Mouse (Mus musculus): ENCODE data around the gene Cetn3. TPM values are rescaled to one million over a fixed set of nuclear protein-coding genes. Genes with fewer than 3 reads are reported as not detected.

Cetn3 gene
- polyA plus RNA-seq, 1 experiment from 2014 or later = 194 TPM

DNA sequence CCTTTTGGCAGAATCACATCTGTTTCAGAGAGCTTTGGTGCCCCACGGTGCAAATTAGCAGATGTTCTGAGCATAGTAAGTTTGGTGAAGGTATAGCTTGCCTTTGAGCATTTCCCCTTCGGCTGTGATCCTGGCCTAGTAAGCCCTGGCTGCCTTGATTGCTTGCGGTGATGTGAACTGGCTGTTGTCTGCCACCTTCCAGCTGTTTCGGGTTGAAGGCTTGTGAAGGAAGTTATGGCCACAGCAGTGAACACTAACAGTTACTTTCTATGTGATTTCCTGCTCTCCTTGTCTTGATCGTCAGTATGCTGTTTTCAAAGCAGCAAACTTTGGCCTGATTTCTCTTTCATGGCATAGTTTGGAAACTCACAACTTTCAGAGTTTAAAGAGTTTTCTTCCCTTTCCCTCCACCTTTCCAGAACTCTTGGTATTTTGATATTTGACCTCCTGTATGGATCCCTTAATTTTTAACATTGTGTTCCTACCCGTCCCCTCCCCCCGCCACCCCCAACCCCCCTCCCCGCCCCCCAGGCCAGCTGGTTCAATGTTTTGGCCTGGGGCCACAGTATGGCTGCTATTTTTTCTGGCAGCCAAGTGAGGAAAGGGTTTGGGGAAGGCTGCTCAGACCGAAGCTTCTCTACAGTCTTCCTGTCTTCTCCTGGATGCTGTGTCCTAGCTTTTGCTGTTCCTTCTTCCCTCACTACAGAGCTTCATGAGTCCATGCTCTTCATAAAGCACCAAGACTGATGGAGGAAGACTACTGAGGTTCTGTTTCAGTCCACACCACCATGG, 53.7 kb downstream of the Cetn3 start:
- H3K4me3 ChIP-seq = no peak overlapping the region
- no peaks in the 10 kb centered on the region for H3K9me3 ChIP-seq
- H3K36me3 ChIP-seq = no peaks in the 10 kb centered on the region
- DNase-seq (ENCODE audit: low spot score) = no peak
- WGBS = 85% methylated on average over 9 of the region's 9 CpGs
- H3K4me1 ChIP-seq (replicated peaks) = no peaks in the 10 kb centered on the region
- no peak overlapping the region for H3K27ac ChIP-seq
- no peaks in the 10 kb centered on the region for H3K27me3 ChIP-seq (ENCODE audit: insufficient read depth, poor library complexity, severe bottlenecking)

DNA sequence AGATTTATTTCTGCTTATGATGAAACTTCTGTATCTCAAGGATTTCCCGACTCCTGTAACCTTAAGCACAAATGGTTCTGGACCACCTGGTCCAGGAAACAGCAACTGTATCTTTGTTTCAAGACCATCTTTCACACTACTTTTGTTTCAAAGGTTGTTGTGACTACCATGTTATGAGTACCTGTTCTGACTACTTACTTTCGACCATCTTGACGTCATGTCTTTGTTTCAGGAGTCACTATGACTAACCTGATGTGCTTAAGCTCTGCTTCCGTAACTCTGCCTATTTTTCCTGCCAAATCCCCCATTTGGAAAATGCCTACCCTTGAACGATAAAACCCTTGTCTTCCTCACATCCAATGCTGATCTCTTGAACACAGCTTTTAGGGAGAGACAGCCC, 55.1 kb downstream of the Cetn3 start:
- H3K36me3 ChIP-seq = no peaks in the 10 kb centered on the region
- no peaks in the 10 kb centered on the region; the same call in 1 of the 2 replicates for H3K4me1 ChIP-seq (replicated peaks)
- H3K27me3 ChIP-seq (ENCODE audit: insufficient read depth, poor library complexity, severe bottlenecking) = no peaks in the 10 kb centered on the region
- no peak overlapping the region for H3K4me3 ChIP-seq
- no peak for DNase-seq (ENCODE audit: low spot score)
- 91% methylated on average over 5 of the region's 5 CpGs for WGBS
- no peak overlapping the region for H3K27ac ChIP-seq
- H3K9me3 ChIP-seq = no peaks in the 10 kb centered on the region

DNA sequence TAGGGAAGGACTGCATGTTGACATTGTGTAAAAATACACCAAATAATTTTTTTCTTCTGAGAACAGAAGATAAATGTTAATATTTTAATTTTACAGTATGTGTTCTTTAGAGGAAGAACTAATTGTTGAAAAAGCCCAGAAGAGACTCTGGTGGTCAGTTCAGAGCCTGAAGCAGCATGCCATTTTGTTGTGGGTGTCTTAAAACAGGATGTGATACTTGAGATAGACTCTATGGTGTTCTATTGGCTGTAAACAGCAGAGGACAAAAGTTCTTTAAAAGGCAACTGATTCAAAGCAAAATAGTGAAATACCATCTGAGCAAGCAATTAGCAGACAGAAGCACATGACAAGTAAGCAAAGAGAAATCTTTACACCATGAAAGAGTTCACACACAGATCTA, 56.1 kb downstream of the Cetn3 start:
- Histone ChIP-seq H3K4me3 (no peak overlapping the region), H3K36me3 (no peaks in the 10 kb centered on the region), H3K4me1 (replicated peaks) (no peaks in the 10 kb centered on the region; the same call in 1 of the 2 replicates), H3K9me3 (no peaks in the 10 kb centered on the region), H3K27ac (no peak overlapping the region), H3K27me3 (ENCODE audit: insufficient read depth, poor library complexity, severe bottlenecking) (no peaks in the 10 kb centered on the region)
- DNase-seq (ENCODE audit: low spot score) = no peak

DNA sequence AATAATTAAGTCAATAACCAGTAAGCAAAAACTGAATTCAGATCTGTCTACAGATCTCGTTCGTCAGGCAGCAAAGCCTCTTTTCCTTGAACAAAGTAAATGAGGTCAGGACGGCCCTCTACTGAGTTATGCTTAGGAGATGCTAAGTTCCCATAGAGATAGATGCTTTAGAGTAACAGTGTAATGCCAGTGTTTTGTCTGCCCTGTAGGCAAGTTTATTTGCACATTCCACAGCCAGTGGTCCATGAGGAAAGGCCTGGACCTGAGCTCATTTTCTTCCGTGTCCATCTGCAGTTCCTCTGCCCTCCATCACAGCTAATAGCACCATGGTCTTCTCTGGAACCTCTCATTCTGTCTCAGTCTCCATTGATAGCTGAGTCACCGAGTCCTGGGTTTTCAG, 57.4 kb downstream of the Cetn3 start:
- Histone ChIP-seq H3K9me3 (no peaks in the 10 kb centered on the region), H3K27me3 (ENCODE audit: insufficient read depth, poor library complexity, severe bottlenecking) (no peaks in the 10 kb centered on the region), H3K4me3 (no peak overlapping the region), H3K4me1 (replicated peaks) (no peaks in the 10 kb centered on the region; the same call in 1 of the 2 replicates), H3K36me3 (no peaks in the 10 kb centered on the region), H3K27ac (no peak overlapping the region)
- 78% methylated on average over 5 of the region's 5 CpGs for WGBS
- DNase-seq (ENCODE audit: low spot score) = no peak

DNA sequence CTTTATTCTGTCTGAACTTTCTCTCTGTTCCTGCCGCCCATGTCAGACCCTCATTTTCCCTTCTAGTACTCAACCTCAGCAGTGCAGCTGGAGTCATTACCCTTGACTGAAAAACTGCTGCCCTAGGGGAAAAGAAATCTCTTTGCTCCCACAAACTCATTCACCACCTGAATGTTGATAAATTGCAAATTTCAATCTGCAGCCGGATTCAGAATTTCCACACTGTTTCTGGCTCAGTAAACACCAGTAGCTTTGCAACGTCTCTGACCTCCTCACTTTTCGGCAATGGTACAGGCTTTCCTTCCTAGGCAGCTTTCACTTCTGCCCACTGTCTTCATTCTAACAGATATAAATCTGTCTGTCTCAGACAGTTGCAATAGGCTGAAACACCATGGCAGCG, 57.8 kb downstream of the Cetn3 start:
- WGBS = 86% methylated on average over 5 of the region's 5 CpGs
- H3K36me3 ChIP-seq = no peaks in the 10 kb centered on the region
- H3K4me3 ChIP-seq = no peak overlapping the region
- H3K9me3 ChIP-seq = no peaks in the 10 kb centered on the region
- no peaks in the 10 kb centered on the region for H3K27me3 ChIP-seq (ENCODE audit: insufficient read depth, poor library complexity, severe bottlenecking)
- H3K4me1 ChIP-seq (replicated peaks) = no peaks in the 10 kb centered on the region; the same call in 1 of the 2 replicates
- no peak overlapping the region for H3K27ac ChIP-seq
- DNase-seq (ENCODE audit: low spot score) = no peak

DNA sequence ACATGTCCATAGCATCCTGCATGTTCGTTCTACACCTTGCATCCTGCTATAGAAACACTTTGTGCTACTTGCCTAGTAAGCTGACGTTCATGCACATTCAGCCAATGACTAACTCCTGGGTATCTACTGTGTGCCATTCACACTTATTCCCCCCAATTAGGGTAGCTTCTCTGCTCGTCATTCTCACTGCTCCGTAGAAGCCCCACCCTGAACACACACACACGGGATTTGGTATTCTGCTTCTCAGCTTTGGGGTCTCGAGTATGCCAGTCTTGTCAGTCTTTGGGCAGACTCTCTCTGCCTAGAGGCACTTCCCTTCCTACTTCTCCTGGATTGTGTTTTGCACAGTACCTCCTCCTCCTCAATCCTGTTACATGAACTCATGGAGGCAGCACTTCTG, 59.4 kb downstream of the Cetn3 start:
- Histone ChIP-seq H3K27ac (no peak overlapping the region), H3K4me1 (replicated peaks) (no peaks in the 10 kb centered on the region; the same call in 1 of the 2 replicates), H3K4me3 (no peak overlapping the region), H3K9me3 (no peaks in the 10 kb centered on the region), H3K36me3 (no peaks in the 10 kb centered on the region), H3K27me3 (ENCODE audit: insufficient read depth, poor library complexity, severe bottlenecking) (no peaks in the 10 kb centered on the region)
- 82% methylated on average over 6 of the region's 6 CpGs for WGBS
- no peak for DNase-seq (ENCODE audit: low spot score)

Other genes starting within 250 kb of the Cetn3 start
- 45.3 and 45.6 TPM in 2 replicates for gene Adgrv1, start 149.9 kb upstream of the Cetn3 start, polyA plus RNA-seq (2016; fragmentation: Nextera tagmentation; extraction: Ambion mirVana)
- gene Lysmd3, start 125.4 kb upstream of the Cetn3 start, polyA plus RNA-seq (2016; fragmentation: Nextera tagmentation; extraction: Ambion mirVana) = 23.1 and 25.9 TPM in 2 replicates
- gene Polr3g, start 72.1 kb upstream of the Cetn3 start, polyA plus RNA-seq (2016; fragmentation: Nextera tagmentation; extraction: Ambion mirVana) = 13.3 and 20.0 TPM in 2 replicates
- gene Mblac2, start 71.7 kb upstream of the Cetn3 start, polyA plus RNA-seq (2016; fragmentation: Nextera tagmentation; extraction: Ambion mirVana) = 4.9 and 5.9 TPM in 2 replicates